Mouse (Mus musculus): ENCODE measurements at regions not wholly inside any gene's neighbourhood (a gene's known extent, or its start where the extent isn't known, plus 50 kb on each side); places are given as distances from the start of the nearest gene placed in this dataset.

GRCm38 (mm10) chr4:150724823-150725222 is 72.8 kb upstream of the Slc45a1 start:
- H3K4me1 ChIP-seq (ENCODE audit: control insufficient read depth, insufficient read depth, insufficient read length, low read length): peaks cover 12% of the 10 kb centered on the region
- H3K4me3 ChIP-seq (ENCODE audit: low read depth, low read length): no peak overlapping the region
- no peaks in the 10 kb centered on the region for H3K27me3 ChIP-seq (ENCODE audit: control insufficient read depth, insufficient read depth, low read length)
- H3K36me3 ChIP-seq (ENCODE audit: control insufficient read depth, insufficient read depth, low read length): no peaks in the 10 kb centered on the region
- 34% methylated on average over 11 of the region's 11 CpGs for WGBS
- TF ChIP-seq CTCF (IDR thresholded peaks at IDR 0.05; ENCODE audit: extremely low read depth, insufficient read length, insufficient replicate concordance, low read depth, low read length) (no peak), POLR2A (IDR thresholded peaks at IDR 0.05; ENCODE audit: low read depth, low read length) (no peak)
- H3K27ac ChIP-seq (ENCODE audit: insufficient read depth, low read depth, low read length): 0 out of 2 replicates have a peak overlapping the region, but pooled peaks have one; percentile 34

GRCm38 (mm10) chr4:150721619-150722283 is 69.8 kb upstream of the Slc45a1 start:
- TF ChIP-seq CTCF (IDR thresholded peaks at IDR 0.05; ENCODE audit: extremely low read depth, insufficient read length, insufficient replicate concordance, low read depth, low read length) (no peak), POLR2A (IDR thresholded peaks at IDR 0.05; ENCODE audit: low read depth, low read length) (no peak)
- Histone ChIP-seq H3K36me3 (ENCODE audit: control insufficient read depth, insufficient read depth, low read length) (no peaks in the 10 kb centered on the region), H3K27ac (ENCODE audit: insufficient read depth, low read depth, low read length) (no peak overlapping the region), H3K4me1 (ENCODE audit: control insufficient read depth, insufficient read depth, insufficient read length, low read length) (peaks cover 11% of the 10 kb centered on the region), H3K27me3 (ENCODE audit: control insufficient read depth, insufficient read depth, low read length) (no peaks in the 10 kb centered on the region), H3K4me3 (ENCODE audit: low read depth, low read length) (no peak overlapping the region)
- WGBS: 40% methylated on average over 12 of the region's 12 CpGs

GRCm38 (mm10) chr4:150717866-150718265 is 65.9 kb upstream of the Slc45a1 start:
- H3K4me3 ChIP-seq (ENCODE audit: low read depth, low read length): no peak overlapping the region
- no peak for TF ChIP-seq POLR2A (IDR thresholded peaks at IDR 0.05; ENCODE audit: low read depth, low read length)
- no peak for TF ChIP-seq CTCF (IDR thresholded peaks at IDR 0.05; ENCODE audit: extremely low read depth, insufficient read length, insufficient replicate concordance, low read depth, low read length)
- no peaks in the 10 kb centered on the region for H3K27me3 ChIP-seq (ENCODE audit: control insufficient read depth, insufficient read depth, low read length)
- WGBS: 83% methylated on average over 7 of the region's 7 CpGs
- no peak overlapping the region for H3K27ac ChIP-seq (ENCODE audit: insufficient read depth, low read depth, low read length)
- H3K4me1 ChIP-seq (ENCODE audit: control insufficient read depth, insufficient read depth, insufficient read length, low read length): peaks cover 5% of the 10 kb centered on the region; the same call in 1 of the 2 replicates
- H3K36me3 ChIP-seq (ENCODE audit: control insufficient read depth, insufficient read depth, low read length): no peaks in the 10 kb centered on the region

- H3K27ac ChIP-seq (ENCODE audit: insufficient read depth, low read depth, low read length): no peak overlapping the region
- peaks cover 5% of the 10 kb centered on the region; the same call in 1 of the 2 replicates for H3K4me1 ChIP-seq (ENCODE audit: control insufficient read depth, insufficient read depth, insufficient read length, low read length)
- 93% methylated on average over 2 of the region's 2 CpGs for WGBS
- no peaks in the 10 kb centered on the region for H3K27me3 ChIP-seq (ENCODE audit: control insufficient read depth, insufficient read depth, low read length)
- H3K36me3 ChIP-seq (ENCODE audit: control insufficient read depth, insufficient read depth, low read length): no peaks in the 10 kb centered on the region
- TF ChIP-seq POLR2A (IDR thresholded peaks at IDR 0.05; ENCODE audit: low read depth, low read length): no peak
- TF ChIP-seq CTCF (IDR thresholded peaks at IDR 0.05; ENCODE audit: extremely low read depth, insufficient read length, insufficient replicate concordance, low read depth, low read length): no peak
- no peak overlapping the region for H3K4me3 ChIP-seq (ENCODE audit: low read depth, low read length)
Measured at GRCm38 (mm10) chr4:150715051-150715450, 63.1 kb upstream of the Slc45a1 start.

GRCm38 (mm10) chr4:150713291-150713690 is 61.3 kb upstream of the Slc45a1 start:
- H3K27me3 ChIP-seq (ENCODE audit: control insufficient read depth, insufficient read depth, low read length): no peaks in the 10 kb centered on the region
- WGBS: 71% methylated on average over 5 of the region's 5 CpGs
- no peaks in the 10 kb centered on the region for H3K36me3 ChIP-seq (ENCODE audit: control insufficient read depth, insufficient read depth, low read length)
- no peak for TF ChIP-seq CTCF (IDR thresholded peaks at IDR 0.05; ENCODE audit: extremely low read depth, insufficient read length, insufficient replicate concordance, low read depth, low read length)
- TF ChIP-seq POLR2A (IDR thresholded peaks at IDR 0.05; ENCODE audit: low read depth, low read length): no peak
- H3K27ac ChIP-seq (ENCODE audit: insufficient read depth, low read depth, low read length): no peak overlapping the region
- no peak overlapping the region for H3K4me3 ChIP-seq (ENCODE audit: low read depth, low read length)
- peaks cover 7% of the 10 kb centered on the region for H3K4me1 ChIP-seq (ENCODE audit: control insufficient read depth, insufficient read depth, insufficient read length, low read length)

GRCm38 (mm10) chr4:150712856-150713255 is 60.9 kb upstream of the Slc45a1 start:
- no peaks in the 10 kb centered on the region for H3K36me3 ChIP-seq (ENCODE audit: control insufficient read depth, insufficient read depth, low read length)
- no peak overlapping the region for H3K27ac ChIP-seq (ENCODE audit: insufficient read depth, low read depth, low read length)
- TF ChIP-seq POLR2A (IDR thresholded peaks at IDR 0.05; ENCODE audit: low read depth, low read length): no peak
- TF ChIP-seq CTCF (IDR thresholded peaks at IDR 0.05; ENCODE audit: extremely low read depth, insufficient read length, insufficient replicate concordance, low read depth, low read length): no peak
- no peak overlapping the region for H3K4me3 ChIP-seq (ENCODE audit: low read depth, low read length)
- 74% methylated on average over 10 of the region's 10 CpGs for WGBS
- no peaks in the 10 kb centered on the region for H3K27me3 ChIP-seq (ENCODE audit: control insufficient read depth, insufficient read depth, low read length)
- H3K4me1 ChIP-seq (ENCODE audit: control insufficient read depth, insufficient read depth, insufficient read length, low read length): peaks cover 11% of the 10 kb centered on the region

GRCm38 (mm10) chr4:150711646-150712045 is 59.7 kb upstream of the Slc45a1 start:
- 94% methylated on average over 6 of the region's 6 CpGs for WGBS
- H3K27me3 ChIP-seq (ENCODE audit: control insufficient read depth, insufficient read depth, low read length): no peaks in the 10 kb centered on the region
- peaks cover 22% of the 10 kb centered on the region for H3K4me1 ChIP-seq (ENCODE audit: control insufficient read depth, insufficient read depth, insufficient read length, low read length)
- H3K27ac ChIP-seq (ENCODE audit: insufficient read depth, low read depth, low read length): no peak overlapping the region
- no peak overlapping the region for H3K4me3 ChIP-seq (ENCODE audit: low read depth, low read length)
- TF ChIP-seq POLR2A (IDR thresholded peaks at IDR 0.05; ENCODE audit: low read depth, low read length): no peak
- TF ChIP-seq CTCF (IDR thresholded peaks at IDR 0.05; ENCODE audit: extremely low read depth, insufficient read length, insufficient replicate concordance, low read depth, low read length): no peak
- no peaks in the 10 kb centered on the region for H3K36me3 ChIP-seq (ENCODE audit: control insufficient read depth, insufficient read depth, low read length)
